Mouse (Mus musculus): ENCODE measurements at regions not wholly inside any gene's neighbourhood (a gene's known extent, or its start where the extent isn't known, plus 50 kb on each side); places are given as distances from the start of the nearest gene placed in this dataset.

GRCm38 (mm10) chr2:94248948-94249347 is 91.2 kb upstream of the Hsd17b12 start:
- no peak overlapping the region for H3K4me2 ChIP-seq (ENCODE audit: low read depth)
- H3ac ChIP-seq (ENCODE audit: control insufficient read depth, insufficient read length): no peak overlapping the region
- no peaks in the 10 kb centered on the region for H3K79me2 ChIP-seq (ENCODE audit: control insufficient read depth, insufficient read depth)
- TF ChIP-seq MYOG (IDR thresholded peaks at IDR 0.05; ENCODE audit: control insufficient read depth in 1 of 3, insufficient read depth in 1 of 3, insufficient read length in 2 of 3, low read depth in 2 of 3): no peak
- TF ChIP-seq SRF (IDR thresholded peaks at IDR 0.05; ENCODE audit: control insufficient read depth, insufficient read length, low read depth): no peak
- no peak for TF ChIP-seq MAX (IDR thresholded peaks at IDR 0.05; ENCODE audit: low read depth)
- H3K36me3 ChIP-seq (ENCODE audit: control insufficient read depth, insufficient read depth): no peaks in the 10 kb centered on the region
- peaks cover 30% of the 10 kb centered on the region for H3K27me3 ChIP-seq (ENCODE audit: control insufficient read depth, insufficient read depth, insufficient read length)
- no peak overlapping the region for H3K4me3 ChIP-seq

GRCm38 (mm10) chr2:94246851-94247471 is 89.2 kb upstream of the Hsd17b12 start:
- H3K27me3 ChIP-seq (ENCODE audit: control insufficient read depth, insufficient read depth, insufficient read length): peaks cover 49% of the 10 kb centered on the region
- H3K4me2 ChIP-seq (ENCODE audit: low read depth): no peak overlapping the region
- H3K36me3 ChIP-seq (ENCODE audit: control insufficient read depth, insufficient read depth): no peaks in the 10 kb centered on the region
- H3K4me3 ChIP-seq: no peak overlapping the region
- H3ac ChIP-seq (ENCODE audit: control insufficient read depth, insufficient read length): no peak overlapping the region
- no peak for TF ChIP-seq E2F4 (IDR thresholded peaks at IDR 0.05; ENCODE audit: insufficient read depth)
- no peak for TF ChIP-seq USF1 (IDR thresholded peaks at IDR 0.05; ENCODE audit: low read depth)
- no peak for TF ChIP-seq SRF (IDR thresholded peaks at IDR 0.05; ENCODE audit: control insufficient read depth, insufficient read length, low read depth)
- no peak for TF ChIP-seq TCF3 (IDR thresholded peaks at IDR 0.05; ENCODE audit: insufficient read length, low read depth)
- TF ChIP-seq MYOG (IDR thresholded peaks at IDR 0.05; ENCODE audit: control insufficient read depth in 1 of 3, insufficient read depth in 1 of 3, insufficient read length in 2 of 3, low read depth in 2 of 3): no peak
- no peaks in the 10 kb centered on the region for H3K79me2 ChIP-seq (ENCODE audit: control insufficient read depth, insufficient read depth)

- Histone ChIP-seq H3ac (ENCODE audit: control insufficient read depth, insufficient read length) (no peak overlapping the region), H3K36me3 (ENCODE audit: control insufficient read depth, insufficient read depth) (no peaks in the 10 kb centered on the region), H3K27me3 (ENCODE audit: control insufficient read depth, insufficient read depth, insufficient read length) (peaks cover 56% of the 10 kb centered on the region), H3K4me3 (no peak overlapping the region), H3K4me2 (ENCODE audit: low read depth) (no peak overlapping the region), H3K79me2 (ENCODE audit: control insufficient read depth, insufficient read depth) (no peaks in the 10 kb centered on the region)
- TF ChIP-seq REST (IDR thresholded peaks at IDR 0.05; ENCODE audit: insufficient read depth, insufficient read length) (no peak), USF1 (IDR thresholded peaks at IDR 0.05; ENCODE audit: low read depth) (no peak), E2F4 (IDR thresholded peaks at IDR 0.05; ENCODE audit: insufficient read depth) (no peak), TCF12 (IDR thresholded peaks at IDR 0.05; ENCODE audit: insufficient read depth, poor library complexity, severe bottlenecking) (no peak), MAX (IDR thresholded peaks at IDR 0.05; ENCODE audit: low read depth) (no peak), SRF (IDR thresholded peaks at IDR 0.05; ENCODE audit: control insufficient read depth, insufficient read length, low read depth) (no peak), MYOD1 (IDR thresholded peaks at IDR 0.05; ENCODE audit: control insufficient read depth in 1 of 3, insufficient read length in 2 of 3, low read depth in 2 of 3) (no peak)
These were observed 88.4 kb upstream of the Hsd17b12 start for GRCm38 (mm10) chr2:94246180-94246611.

GRCm38 (mm10) chr2:94245305-94245959 is 87.7 kb upstream of the Hsd17b12 start:
- no peaks in the 10 kb centered on the region for H3K79me2 ChIP-seq (ENCODE audit: control insufficient read depth, insufficient read depth)
- no peak overlapping the region for H3K4me2 ChIP-seq (ENCODE audit: low read depth)

GRCm38 (mm10) chr2:94244140-94244539 is 86.4 kb upstream of the Hsd17b12 start:
- no peak overlapping the region for H3K4me3 ChIP-seq
- no peak overlapping the region for H3ac ChIP-seq (ENCODE audit: control insufficient read depth, insufficient read length)
- peaks cover 72% of the 10 kb centered on the region for H3K27me3 ChIP-seq (ENCODE audit: control insufficient read depth, insufficient read depth, insufficient read length)
- no peaks in the 10 kb centered on the region for H3K36me3 ChIP-seq (ENCODE audit: control insufficient read depth, insufficient read depth)
- no peak for TF ChIP-seq TCF12 (IDR thresholded peaks at IDR 0.05; ENCODE audit: insufficient read depth, poor library complexity, severe bottlenecking)
- TF ChIP-seq POLR2A (IDR thresholded peaks at IDR 0.05; ENCODE audit: insufficient read length, low read depth): no peak
- no peak for TF ChIP-seq REST (IDR thresholded peaks at IDR 0.05; ENCODE audit: insufficient read depth, insufficient read length)
- TF ChIP-seq USF1 (IDR thresholded peaks at IDR 0.05; ENCODE audit: low read depth): no peak
- no peak for TF ChIP-seq MAX (IDR thresholded peaks at IDR 0.05; ENCODE audit: low read depth)
- TF ChIP-seq TCF3 (IDR thresholded peaks at IDR 0.05; ENCODE audit: insufficient read length, low read depth): no peak
- H3K4me2 ChIP-seq (ENCODE audit: low read depth): no peak overlapping the region
- no peaks in the 10 kb centered on the region for H3K79me2 ChIP-seq (ENCODE audit: control insufficient read depth, insufficient read depth)

More at GRCm38 (mm10) chr2:94245305-94245959, 87.7 kb upstream of the Hsd17b12 start:
- no peak overlapping the region for H3ac ChIP-seq (ENCODE audit: control insufficient read depth, insufficient read length)
- peak; percentile 97 for TF ChIP-seq REST (IDR thresholded peaks at IDR 0.05; ENCODE audit: insufficient read depth, insufficient read length)
- no peak for TF ChIP-seq CEBPB (IDR thresholded peaks at IDR 0.05; ENCODE audit: insufficient read depth, poor library complexity, severe bottlenecking)
- TF ChIP-seq USF1 (IDR thresholded peaks at IDR 0.05; ENCODE audit: low read depth): no peak
- TF ChIP-seq TCF12 (IDR thresholded peaks at IDR 0.05; ENCODE audit: insufficient read depth, poor library complexity, severe bottlenecking): no peak
- no peak for TF ChIP-seq MYOD1 (IDR thresholded peaks at IDR 0.05; ENCODE audit: control insufficient read depth in 1 of 3, insufficient read length in 2 of 3, low read depth in 2 of 3)
- TF ChIP-seq E2F4 (IDR thresholded peaks at IDR 0.05; ENCODE audit: insufficient read depth): no peak
- TF ChIP-seq SRF (IDR thresholded peaks at IDR 0.05; ENCODE audit: control insufficient read depth, insufficient read length, low read depth): no peak
- no peak for TF ChIP-seq POLR2AphosphoS2 (IDR thresholded peaks at IDR 0.05; ENCODE audit: insufficient read length, low read depth)
- no peak for TF ChIP-seq MAX (IDR thresholded peaks at IDR 0.05; ENCODE audit: low read depth)
- H3K36me3 ChIP-seq (ENCODE audit: control insufficient read depth, insufficient read depth): no peaks in the 10 kb centered on the region
- H3K4me3 ChIP-seq: no peak overlapping the region
- H3K27me3 ChIP-seq (ENCODE audit: control insufficient read depth, insufficient read depth, insufficient read length): peaks cover 63% of the 10 kb centered on the region
